Mouse (Mus musculus) layer of hippocampus, adult 2 months (tissue): ENCODE results near the gene Supt5. TPM values are rescaled to one million over a fixed set of nuclear protein-coding genes. Genes with fewer than 3 reads are reported as not detected.
A peak's percentile ranks its signal among the peaks of the same experiment; 100 is the strongest.

Experiments used
- DNase-seq, 2 experiments: peaks; one replicate each; pipeline ENCODE4 v3.0.0; 2022; ENCODE audit warnings: low spot score in 2 of 2
- H3K27ac ChIP-seq: fragments of 200-600 bp; 2 replicates; pipeline ENCODE4 v1.8.1; 2022
- H3K4me3 ChIP-seq: fragments of 200-600 bp; 2 replicates; pipeline ENCODE4 v1.8.1; 2022; ENCODE audit warnings: mild to moderate bottlenecking
- CTCF ChIP-seq: fragments of 200-600 bp; conservative IDR thresholded peaks from 2 replicates; pipeline ENCODE4 v1.8.1; 2022; ENCODE audit warnings: antibody characterized with exemption, mild to moderate bottlenecking, moderate library complexity
- total RNA-seq, 2 experiments: library from RNA; stranded (reverse); gene quantifications; 2 replicates each; pipeline ENCODE4 v1.2.3; 2021

Gene Supt5
- total RNA-seq, 2 experiments from 2014 or later, result 117 to 123 TPM

- TF ChIP-seq CTCF, result no peak
These were observed 4.0 kb downstream of the Supt5 start for GRCm38 (mm10) chr7:28334534-28334933.

GRCm38 (mm10) chr7:28328260-28328659 lies 10.3 kb downstream of the Supt5 start:
- H3K27ac ChIP-seq, result no peak overlapping the region
- no peak overlapping the region for H3K4me3 ChIP-seq
- no peak for DNase-seq
- no peak for TF ChIP-seq CTCF

More at GRCm38 (mm10) chr7:28334534-28334933, 4.0 kb downstream of the Supt5 start:
- H3K4me3 ChIP-seq, result no peak overlapping the region
- DNase-seq, result no peak
- no peak overlapping the region for H3K27ac ChIP-seq

- TF ChIP-seq CTCF, result peak; percentile 67
- Histone ChIP-seq H3K4me3 (no peak overlapping the region), H3K27ac (no peak overlapping the region)
- DNase-seq, result no peak
These were observed 12.1 kb downstream of the Supt5 start for GRCm38 (mm10) chr7:28326457-28326856.

DNA sequence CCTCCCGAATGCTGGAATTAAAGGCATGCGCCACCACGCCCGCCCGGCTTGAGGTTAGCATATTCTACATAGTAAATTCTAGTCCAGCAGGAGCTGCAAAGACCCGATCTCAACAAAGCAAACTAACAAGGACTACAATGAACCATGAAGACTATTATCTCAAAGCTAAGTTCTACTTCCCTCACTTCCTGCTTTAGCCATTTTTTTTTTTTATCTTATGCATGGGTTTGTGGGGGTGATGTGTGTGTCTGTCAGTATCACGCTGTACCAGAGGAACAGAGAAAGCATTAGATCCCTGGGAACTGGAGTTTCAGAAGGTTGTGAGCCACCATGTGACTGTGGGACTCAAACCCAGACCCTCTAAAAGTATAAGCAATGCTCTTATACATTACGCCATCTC lies 13.3 kb downstream of the Supt5 start:
- no peak for TF ChIP-seq CTCF
- H3K27ac ChIP-seq, result no peak overlapping the region

GRCm38 (mm10) chr7:28321974-28322720 lies 16.4 kb downstream of the Supt5 start:
- H3K4me3 ChIP-seq, result no peak overlapping the region
- no peak for TF ChIP-seq CTCF
- no peak overlapping the region for H3K27ac ChIP-seq
- no peak for DNase-seq

More for the DNA sequence above, 13.3 kb downstream of the Supt5 start:
- no peak for DNase-seq
- H3K4me3 ChIP-seq, result no peak overlapping the region

DNA sequence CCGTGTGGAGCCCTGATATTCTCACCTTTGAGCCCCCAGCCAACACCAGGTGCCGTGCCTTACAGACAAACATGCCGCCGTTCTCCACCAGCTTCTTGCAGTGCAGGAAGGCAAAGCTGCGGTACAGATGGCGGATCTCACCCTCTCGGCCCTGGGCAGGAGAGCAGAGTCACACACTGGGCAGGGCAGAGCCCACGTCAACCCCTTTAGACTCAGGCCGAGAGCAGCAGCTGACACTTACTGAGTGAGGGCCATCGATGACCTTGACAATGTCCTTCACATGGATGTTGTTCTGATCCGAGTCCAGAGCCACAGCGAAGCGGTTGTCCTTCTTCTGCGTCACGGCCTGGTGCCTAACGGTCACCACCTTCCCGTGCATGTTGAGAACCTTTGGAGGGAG lies 19.8 kb downstream of the Supt5 start:
- DNase-seq, result no peak
- Histone ChIP-seq H3K4me3 (no peak overlapping the region), H3K27ac (no peak overlapping the region)
- no peak for TF ChIP-seq CTCF

DNA sequence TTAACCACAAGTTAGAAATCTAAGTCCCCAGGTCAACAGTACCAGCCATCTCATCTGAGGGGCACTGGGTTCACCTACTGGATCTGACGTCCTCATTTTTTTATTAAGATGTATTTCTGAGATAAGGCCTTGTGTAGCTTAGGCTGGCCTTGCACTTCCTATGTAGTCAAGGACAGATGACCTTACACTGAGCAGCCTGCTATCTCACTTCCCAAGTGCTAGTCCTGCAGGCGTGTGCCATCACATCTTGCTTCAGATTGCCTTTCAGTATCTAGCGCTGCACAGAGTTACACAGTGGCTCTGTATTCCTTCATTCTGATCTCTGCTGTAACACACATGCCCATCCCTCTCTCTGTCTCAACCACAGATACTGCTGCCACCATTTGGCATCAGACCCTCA lies 20.5 kb downstream of the Supt5 start:
- Histone ChIP-seq H3K4me3 (no peak overlapping the region), H3K27ac (no peak overlapping the region)
- no peak for DNase-seq
- TF ChIP-seq CTCF, result no peak

GRCm38 (mm10) chr7:28311926-28312543 lies 26.5 kb downstream of the Supt5 start, which contains the start of gene Timm50:
TSS of gene Timm50 (minus strand) at chr7:28312072.
- peak; percentile 12; the same call in 1 of the 2 replicates for TF ChIP-seq CTCF

GRCm38 (mm10) chr7:28311151-28311925 lies 27.2 kb downstream of the Supt5 start:
- Histone ChIP-seq H3K27ac (peak overlapping the region; percentile 88), H3K4me3 (peak overlapping the region; percentile 89)
- no peak for TF ChIP-seq CTCF
- DNase-seq, result no peak

More at GRCm38 (mm10) chr7:28311926-28312543, 26.5 kb downstream of the Supt5 start, which contains the start of gene Timm50:
- Histone ChIP-seq H3K4me3 (peak within 1 kb of the TSS; percentile 89), H3K27ac (peak within 1 kb of the TSS; percentile 88)
- DNase-seq, result peak; percentile 98

GRCm38 (mm10) chr7:28309737-28310136 lies 28.8 kb downstream of the Supt5 start:
- Histone ChIP-seq H3K4me3 (no peak overlapping the region), H3K27ac (no peak overlapping the region)
- TF ChIP-seq CTCF, result no peak
- no peak for DNase-seq

GRCm38 (mm10) chr7:28306216-28306615 lies 32.3 kb downstream of the Supt5 start:
- Histone ChIP-seq H3K4me3 (no peak overlapping the region), H3K27ac (no peak overlapping the region)
- no peak for DNase-seq
- no peak for TF ChIP-seq CTCF

DNA sequence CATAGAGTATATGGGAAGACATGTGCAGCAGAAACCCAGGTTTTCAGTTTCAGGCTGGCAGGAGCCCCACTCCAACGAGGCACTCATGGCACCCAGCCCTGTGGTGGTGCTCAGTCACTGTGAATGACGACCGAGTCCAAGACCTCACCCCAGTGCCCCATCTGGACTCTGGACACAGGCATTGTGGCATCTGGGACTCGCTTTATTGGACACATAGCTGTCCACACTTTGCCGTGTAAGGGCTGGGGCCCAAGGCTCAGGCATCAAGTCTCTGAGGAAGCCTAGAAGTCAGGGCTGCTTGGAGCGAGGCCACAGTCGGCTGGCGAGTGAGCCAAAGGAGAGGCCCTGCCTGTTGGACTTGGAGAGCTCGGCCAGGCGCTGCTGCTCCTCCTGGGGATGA lies 32.9 kb downstream of the Supt5 start:
- no peak overlapping the region for H3K27ac ChIP-seq
- no peak for DNase-seq
- no peak overlapping the region for H3K4me3 ChIP-seq
- TF ChIP-seq CTCF, result no peak
